Mouse (Mus musculus): ENCODE results near the gene Rab5c.

DNA sequence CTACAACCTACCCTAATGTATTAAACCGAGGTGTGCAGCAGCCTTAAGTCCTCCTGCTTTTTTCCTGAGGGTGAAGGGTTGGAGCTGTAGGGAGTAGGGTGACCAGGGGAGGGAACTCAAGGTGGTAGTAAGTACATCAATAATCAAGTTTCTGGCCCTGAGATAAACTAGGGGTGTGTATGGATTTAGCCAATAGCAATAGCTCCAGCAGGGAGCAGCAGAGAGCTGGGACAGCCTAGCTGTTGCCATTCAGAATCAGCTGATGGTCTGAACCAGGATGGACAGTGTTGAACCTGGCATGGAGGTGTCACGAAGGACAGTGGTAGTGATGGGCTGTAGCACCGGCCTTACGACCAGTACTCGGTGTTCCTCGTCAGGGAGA lies 23.5 kb downstream of the Rab5c start:
- TF ChIP-seq POLR2A (IDR thresholded peaks at IDR 0.05; ENCODE audit: low read depth, low read length) (no peak), CTCF (IDR thresholded peaks at IDR 0.05; ENCODE audit: extremely low read depth, insufficient read depth, insufficient read length, insufficient replicate concordance) (peak; percentile 57; the same call in 1 of the 2 replicates)
